Mouse (Mus musculus) kidney, embryonic 16.5 days (tissue): Measurements from ENCODE around the gene Dffa. TPM values are rescaled to one million over a fixed set of nuclear protein-coding genes. Genes with fewer than 3 reads are reported as not detected.

Experiments
- ATAC-seq: fragments of 200-750 bp; cut with Nextera tagmentation; 2 replicates; pipeline ENCODE4 v1.8.0; 2017; ENCODE audit warnings: moderate TSS enrichment; ENCODE audit not compliant: low FRiP score, low TSS enrichment
- H3K27ac ChIP-seq: fragments of 300-500 bp; sonication (generic); 2 replicates; pipeline ENCODE4 v1.5.1; 2014; ENCODE audit warnings: low read length
- H3K27me3 ChIP-seq: fragments of 300-500 bp; sonication (generic); 2 replicates; pipeline ENCODE4 v1.6.1; 2014; ENCODE audit warnings: low read length, control low read depth, mixed read lengths; ENCODE audit not compliant: insufficient read depth
- H3K36me3 ChIP-seq: fragments of 300-500 bp; sonication (generic); 2 replicates; pipeline ENCODE4 v1.6.1; 2014; ENCODE audit warnings: low read length, control low read depth, mixed read lengths; ENCODE audit not compliant: insufficient read depth
- H3K4me1 ChIP-seq: fragments of 300-500 bp; sonication (generic); 2 replicates; pipeline ENCODE4 v1.6.1; 2014; ENCODE audit warnings: low read length, control low read depth, mixed read lengths; ENCODE audit not compliant: insufficient read depth
- H3K4me2 ChIP-seq: fragments of 300-500 bp; sonication (generic); replicated peaks from 2 replicates; pipeline ENCODE4 v1.6.1; 2014; ENCODE audit warnings: low read depth, low read length
- H3K4me3 ChIP-seq: fragments of 300-500 bp; sonication (generic); 2 replicates; pipeline ENCODE4 v1.5.1; 2014; ENCODE audit warnings: mild to moderate bottlenecking, low read length
- H3K9ac ChIP-seq: fragments of 300-500 bp; sonication (generic); replicated peaks from 2 replicates; pipeline ENCODE4 v1.6.1; 2014; ENCODE audit warnings: low read length
- H3K9me3 ChIP-seq: fragments of 300-500 bp; sonication (generic); 2 replicates; pipeline ENCODE4 v1.6.1; 2016; ENCODE audit warnings: low read length, control low read depth
- WGBS: fragments of 180-500 bp; shearing (Covaris S2); extraction: QIAGEN DNeasy Blood & Tissue Kit; methylation state at CpG from one replicate; pipeline ENCODE4 v1.1.7; 2014; 5-methylcytosine and 5-hydroxymethylcytosine counted together
- polyA plus RNA-seq: library from polyadenylated mRNA; unstranded; fragments of >200 nt; fragmentation: Nextera tagmentation; extraction: Ambion mirVana; gene quantifications from 2 replicates; pipeline ENCODE4 v1.2.1, GENCODE M21; 2015

Dffa gene
- 39.0 and 40.2 TPM in 2 replicates for polyA plus RNA-seq

- ATAC-seq, result peak; percentile 86
- Histone ChIP-seq H3K36me3 (0 out of 2 replicates have a peak, but pooled peaks cover 7% of the 10 kb centered on the region), H3K27ac (no peak within 1 kb of the TSS), H3K4me2 (peak within 1 kb of the TSS; percentile 64), H3K4me1 (peaks cover 6% of the 10 kb centered on the region), H3K9me3 (no peaks in the 10 kb centered on the region), H3K9ac (peak within 1 kb of the TSS; percentile 76), H3K27me3 (no peaks in the 10 kb centered on the region), H3K4me3 (peak within 1 kb of the TSS; percentile 83)
- under 1% methylated on average over 35 of the region's 35 CpGs for WGBS
Measured at GRCm38 (mm10) chr4:149103875-149104561, at the start of gene Dffa. TSS of gene Dffa (plus strand) at chr4:149104146.

- no peak overlapping the region for H3K9ac ChIP-seq
- H3K27ac ChIP-seq, result no peak overlapping the region
- ATAC-seq, result no peak
- 59% methylated on average over 6 of the region's 6 CpGs for WGBS
- peaks cover 59% of the 10 kb centered on the region for H3K4me1 ChIP-seq
- no peaks in the 10 kb centered on the region for H3K27me3 ChIP-seq
- no peak overlapping the region for H3K4me2 ChIP-seq
- H3K9me3 ChIP-seq, result no peaks in the 10 kb centered on the region
- H3K4me3 ChIP-seq, result no peak overlapping the region
- H3K36me3 ChIP-seq, result no peaks in the 10 kb centered on the region; the same call in 1 of the 2 replicates
Measured at GRCm38 (mm10) chr4:149055847-149056246, 48.1 kb upstream of the Dffa start.

GRCm38 (mm10) chr4:149056957-149057356, 47.0 kb upstream of the Dffa start:
- no peaks in the 10 kb centered on the region for H3K27me3 ChIP-seq
- ATAC-seq, result no peak
- H3K9me3 ChIP-seq, result no peaks in the 10 kb centered on the region
- WGBS, result 69% methylated on average over 16 of the region's 16 CpGs
- peak overlapping the region; percentile 26; the same call in 1 of the 2 replicates for H3K4me2 ChIP-seq
- H3K36me3 ChIP-seq, result no peaks in the 10 kb centered on the region; the same call in 1 of the 2 replicates
- H3K27ac ChIP-seq, result no peak overlapping the region
- no peak overlapping the region for H3K9ac ChIP-seq
- H3K4me1 ChIP-seq, result peaks cover 64% of the 10 kb centered on the region
- no peak overlapping the region for H3K4me3 ChIP-seq

- H3K27ac ChIP-seq, result no peak overlapping the region
- no peaks in the 10 kb centered on the region; the same call in 1 of the 2 replicates for H3K36me3 ChIP-seq
- H3K9me3 ChIP-seq, result no peaks in the 10 kb centered on the region
- H3K4me3 ChIP-seq, result no peak overlapping the region
- H3K27me3 ChIP-seq, result no peaks in the 10 kb centered on the region
- no peak for ATAC-seq
- peak overlapping the region; percentile 26 for H3K4me2 ChIP-seq
- WGBS, result 10% methylated on average over 14 of the region's 14 CpGs
- H3K9ac ChIP-seq, result 0 out of 2 replicates have a peak overlapping the region, but pooled peaks have one; percentile 1
- peaks cover 69% of the 10 kb centered on the region for H3K4me1 ChIP-seq
Measured at GRCm38 (mm10) chr4:149057470-149057869, 46.5 kb upstream of the Dffa start.

GRCm38 (mm10) chr4:149058298-149058697, 45.6 kb upstream of the Dffa start:
- Histone ChIP-seq H3K4me1 (peaks cover 77% of the 10 kb centered on the region), H3K27ac (no peak overlapping the region; the same call in 1 of the 2 replicates), H3K4me3 (no peak overlapping the region), H3K4me2 (no peak overlapping the region), H3K9me3 (no peaks in the 10 kb centered on the region), H3K36me3 (no peaks in the 10 kb centered on the region; the same call in 1 of the 2 replicates), H3K27me3 (no peaks in the 10 kb centered on the region), H3K9ac (no peak overlapping the region)
- WGBS, result 42% methylated on average over 7 of the region's 7 CpGs
- no peak for ATAC-seq

GRCm38 (mm10) chr4:149059713-149060112, 44.2 kb upstream of the Dffa start:
- peaks cover 69% of the 10 kb centered on the region for H3K4me1 ChIP-seq
- no peaks in the 10 kb centered on the region for H3K9me3 ChIP-seq
- 85% methylated on average over 9 of the region's 9 CpGs for WGBS
- H3K27me3 ChIP-seq, result no peaks in the 10 kb centered on the region
- H3K4me3 ChIP-seq, result no peak overlapping the region
- no peaks in the 10 kb centered on the region; the same call in 1 of the 2 replicates for H3K36me3 ChIP-seq
- H3K9ac ChIP-seq, result no peak overlapping the region
- no peak overlapping the region for H3K4me2 ChIP-seq
- no peak for ATAC-seq
- no peak overlapping the region for H3K27ac ChIP-seq

- Histone ChIP-seq H3K4me2 (no peak overlapping the region), H3K27ac (no peak overlapping the region), H3K4me3 (no peak overlapping the region), H3K27me3 (no peaks in the 10 kb centered on the region), H3K36me3 (no peaks in the 10 kb centered on the region), H3K9me3 (no peaks in the 10 kb centered on the region), H3K4me1 (peaks cover 58% of the 10 kb centered on the region), H3K9ac (0 out of 2 replicates have a peak overlapping the region, but pooled peaks have one; percentile 5)
- ATAC-seq, result 0 out of 2 replicates have a peak, but pooled peaks have one; percentile 1
- 56% methylated on average over 14 of the region's 14 CpGs for WGBS
Measured at GRCm38 (mm10) chr4:149060621-149061431, 43.1 kb upstream of the Dffa start.

- H3K4me1 ChIP-seq, result peaks cover 53% of the 10 kb centered on the region
- no peak overlapping the region for H3K4me2 ChIP-seq
- H3K27ac ChIP-seq, result no peak overlapping the region
- H3K27me3 ChIP-seq, result no peaks in the 10 kb centered on the region
- no peaks in the 10 kb centered on the region for H3K9me3 ChIP-seq
- 70% methylated on average over 13 of the region's 13 CpGs for WGBS
- no peaks in the 10 kb centered on the region for H3K36me3 ChIP-seq
- H3K4me3 ChIP-seq, result no peak overlapping the region
- ATAC-seq, result 0 out of 2 replicates have a peak, but pooled peaks have one; percentile 17
- no peak overlapping the region for H3K9ac ChIP-seq
Measured at GRCm38 (mm10) chr4:149061432-149061718, 42.6 kb upstream of the Dffa start.

- Histone ChIP-seq H3K27me3 (no peaks in the 10 kb centered on the region), H3K36me3 (no peaks in the 10 kb centered on the region), H3K4me1 (peaks cover 42% of the 10 kb centered on the region), H3K9me3 (no peaks in the 10 kb centered on the region), H3K4me2 (peak overlapping the region; percentile 19; the same call in 1 of the 2 replicates), H3K27ac (no peak overlapping the region), H3K4me3 (no peak overlapping the region), H3K9ac (no peak overlapping the region)
- WGBS, result 23% methylated on average over 21 of the region's 21 CpGs
- ATAC-seq, result peak; percentile 28; the same call in 1 of the 2 replicates
Measured at GRCm38 (mm10) chr4:149062406-149063318, 41.3 kb upstream of the Dffa start.
